Mouse (Mus musculus): Measurements from ENCODE around the gene Disp2. TPM values are rescaled to one million over a fixed set of nuclear protein-coding genes. Genes with fewer than 3 reads are reported as not detected.

Gene Disp2
- polyA plus RNA-seq, 1 experiment from 2014 or later: 87.0 TPM

DNA sequence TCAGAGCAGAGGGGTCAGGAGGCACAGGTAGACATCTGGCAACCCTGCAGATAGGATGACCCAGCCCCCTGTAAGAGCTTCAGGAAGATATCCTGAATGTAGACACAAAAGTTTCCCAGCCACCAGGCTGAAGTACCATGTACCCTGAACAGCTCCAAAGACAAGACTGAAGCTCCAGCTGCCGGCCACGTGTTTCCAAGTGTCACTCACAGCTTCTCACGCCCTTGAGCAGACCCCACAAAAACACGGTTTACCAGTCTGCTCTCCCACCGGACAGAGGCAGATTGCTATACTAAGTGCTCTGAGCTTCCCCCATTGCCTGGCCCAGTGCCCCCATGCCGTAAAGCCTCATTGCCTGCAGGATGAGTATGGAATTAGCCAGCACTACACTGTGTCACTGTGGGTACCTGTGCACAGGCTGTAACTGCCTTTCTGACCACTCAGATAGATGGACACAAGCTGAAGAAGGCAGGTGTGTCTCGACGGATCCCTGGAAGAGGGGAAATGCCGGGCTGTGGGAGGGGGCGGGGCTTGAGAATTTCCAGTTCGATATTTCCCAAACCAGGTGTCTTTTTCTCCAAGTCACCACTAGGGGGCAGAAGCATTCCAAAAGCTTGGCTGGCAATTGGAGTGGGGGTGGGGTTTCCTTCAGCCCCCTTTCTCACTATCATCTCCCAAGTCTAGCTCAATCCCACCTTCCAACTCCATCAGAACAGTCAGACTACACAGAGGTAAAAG, 15.3 kb upstream of the Disp2 start:
- no peak overlapping the region for H3K27ac ChIP-seq (ENCODE audit: low read depth, low read length)
- no peaks in the 10 kb centered on the region for H3K9me3 ChIP-seq (ENCODE audit: control insufficient read depth, low read length)
- peak overlapping the region; percentile 19; the same call in 1 of the 2 replicates for H3K4me2 ChIP-seq (ENCODE audit: low read length)

DNA sequence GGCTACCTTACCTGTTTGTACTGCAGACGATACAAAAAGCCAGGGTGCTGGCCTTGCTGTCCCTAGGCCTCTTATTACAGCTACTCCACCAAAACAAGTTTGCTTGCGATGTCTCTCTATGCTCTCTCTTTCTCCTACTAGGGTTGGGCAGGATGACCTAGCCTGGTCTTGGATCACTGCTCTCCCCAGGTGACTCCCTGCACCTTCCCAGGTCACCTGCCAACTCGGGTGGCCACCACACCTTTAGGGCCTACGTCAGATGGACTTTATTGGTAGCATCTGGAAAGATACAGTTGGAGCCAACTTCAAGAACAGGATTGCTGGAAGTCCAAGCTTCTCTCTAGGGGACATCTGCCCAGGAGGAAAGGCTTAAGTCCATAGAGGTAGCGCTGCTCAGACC, 14.6 kb upstream of the Disp2 start:
- no peak overlapping the region for H3K4me2 ChIP-seq (ENCODE audit: low read length)
- no peak overlapping the region for H3K4me3 ChIP-seq (ENCODE audit: low read length)
- no peaks in the 10 kb centered on the region; the same call in 1 of the 2 replicates for H3K27me3 ChIP-seq (replicated peaks; ENCODE audit: control insufficient read depth, insufficient read depth, low read length)
- H3K9ac ChIP-seq (ENCODE audit: low read depth, low read length): no peak overlapping the region
- WGBS: 86% methylated on average over 5 of the region's 5 CpGs
- no peaks in the 10 kb centered on the region for H3K9me3 ChIP-seq (ENCODE audit: control insufficient read depth, low read length)
- H3K27ac ChIP-seq (ENCODE audit: low read depth, low read length): no peak overlapping the region
- H3K4me1 ChIP-seq (ENCODE audit: control insufficient read depth, insufficient read depth, low read depth, low read length): peaks cover 31% of the 10 kb centered on the region
- H3K36me3 ChIP-seq (ENCODE audit: control insufficient read depth, insufficient read depth, low read length): no peaks in the 10 kb centered on the region
- no peak for ATAC-seq

More for the DNA sequence above, 15.3 kb upstream of the Disp2 start:
- H3K4me3 ChIP-seq (ENCODE audit: low read length): no peak overlapping the region
- ATAC-seq: no peak
- H3K36me3 ChIP-seq (ENCODE audit: control insufficient read depth, insufficient read depth, low read length): no peaks in the 10 kb centered on the region
- 24% methylated on average over 11 of the region's 11 CpGs for WGBS
- peaks cover 31% of the 10 kb centered on the region for H3K4me1 ChIP-seq (ENCODE audit: control insufficient read depth, insufficient read depth, low read depth, low read length)
- H3K27me3 ChIP-seq (replicated peaks; ENCODE audit: control insufficient read depth, insufficient read depth, low read length): no peaks in the 10 kb centered on the region
- no peak overlapping the region for H3K9ac ChIP-seq (ENCODE audit: low read depth, low read length)

DNA sequence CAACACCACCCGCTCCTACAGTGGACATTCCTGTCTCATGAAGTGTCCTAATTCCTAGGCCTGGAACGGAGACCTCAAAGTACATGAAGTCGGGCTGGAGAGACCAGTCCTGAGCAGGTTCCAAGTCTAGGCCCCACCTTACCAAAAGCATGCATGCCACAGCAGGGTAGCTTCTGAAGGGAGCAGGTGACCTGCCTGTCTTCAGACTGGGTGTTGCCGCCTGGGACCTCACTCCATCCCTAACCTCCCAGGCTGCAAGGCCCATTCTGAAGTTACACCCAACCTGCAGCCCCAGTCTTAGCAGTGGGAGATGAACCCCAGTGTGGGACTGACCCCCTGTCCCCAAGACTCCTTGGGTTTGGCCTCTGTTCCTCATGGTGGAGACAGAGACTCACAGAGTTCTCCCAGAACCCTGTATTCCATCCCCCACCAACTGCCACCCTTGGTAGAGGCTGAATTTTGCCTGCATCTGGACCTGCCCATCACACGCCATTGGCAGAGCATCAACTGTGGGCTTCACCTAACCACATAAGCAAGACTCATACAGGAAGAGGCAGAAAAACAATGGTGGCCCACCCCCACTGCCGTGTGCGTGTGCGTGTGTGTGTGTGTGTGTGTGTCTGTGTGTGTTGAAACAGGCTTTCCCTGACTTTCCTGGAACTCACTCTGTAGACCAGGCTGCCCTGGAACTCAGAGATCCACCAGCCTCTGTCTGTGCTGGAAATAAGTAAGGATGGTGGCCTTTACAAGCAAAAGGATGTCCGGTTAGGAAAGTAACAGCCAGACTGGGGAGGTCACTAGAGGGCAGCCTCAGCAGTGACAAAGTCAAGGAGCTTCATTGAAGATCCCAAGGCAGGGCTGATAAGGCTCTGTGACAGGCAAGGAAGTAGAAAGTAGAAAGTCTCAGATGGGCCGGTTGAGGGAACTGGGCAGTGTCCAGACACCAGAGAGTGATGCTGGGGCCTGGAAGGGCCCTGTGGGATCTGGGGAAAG, 13.2 kb upstream of the Disp2 start:
- no peak overlapping the region for H3K4me3 ChIP-seq (ENCODE audit: low read length)
- WGBS: 79% methylated on average over 10 of the region's 10 CpGs
- H3K4me1 ChIP-seq (ENCODE audit: control insufficient read depth, insufficient read depth, low read depth, low read length): peaks cover 17% of the 10 kb centered on the region
- no peak overlapping the region for H3K9ac ChIP-seq (ENCODE audit: low read depth, low read length)
- H3K27ac ChIP-seq (ENCODE audit: low read depth, low read length): no peak overlapping the region
- H3K4me2 ChIP-seq (ENCODE audit: low read length): no peak overlapping the region
- H3K27me3 ChIP-seq (replicated peaks; ENCODE audit: control insufficient read depth, insufficient read depth, low read length): no peaks in the 10 kb centered on the region; the same call in 1 of the 2 replicates
- no peak for ATAC-seq
- no peaks in the 10 kb centered on the region for H3K9me3 ChIP-seq (ENCODE audit: control insufficient read depth, low read length)
- no peaks in the 10 kb centered on the region for H3K36me3 ChIP-seq (ENCODE audit: control insufficient read depth, insufficient read depth, low read length)

DNA sequence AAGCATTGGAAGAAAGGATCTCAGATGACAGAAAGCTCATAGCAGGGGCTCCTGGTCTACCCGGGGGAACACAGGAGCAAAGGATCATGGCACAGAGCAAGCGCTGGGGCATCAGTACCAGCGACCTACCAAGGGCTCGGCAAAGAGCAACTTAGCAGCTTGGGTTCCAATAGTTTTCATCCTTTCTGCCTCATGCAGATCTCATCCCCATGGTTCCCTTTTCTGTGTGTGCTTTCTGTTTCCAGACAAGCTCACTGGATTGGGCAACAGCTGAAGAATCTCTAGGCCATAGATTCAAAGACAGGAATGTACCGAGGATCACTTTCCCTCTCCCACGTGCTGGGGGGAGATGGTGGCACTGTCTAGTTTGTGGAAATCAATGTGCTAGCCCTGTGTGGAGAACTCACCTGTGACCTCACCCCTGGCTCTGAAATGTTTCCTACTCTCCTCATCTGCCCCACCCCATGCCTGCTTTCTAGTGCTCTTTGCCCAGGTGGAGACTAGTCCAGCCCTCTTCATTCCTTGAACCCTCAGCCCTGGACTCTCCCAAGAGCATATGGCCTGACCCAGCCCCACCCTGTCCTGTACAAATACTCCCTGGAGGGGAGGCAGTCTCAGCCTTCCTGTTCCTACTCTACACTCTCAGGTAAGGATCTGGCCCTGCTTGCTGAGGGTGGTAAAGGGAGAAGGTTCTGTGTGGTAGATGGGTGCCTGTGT, 7.2 kb upstream of the Disp2 start, which contains the start of gene Phgr1:
Gene Phgr1, plus strand, starts transcription at position 612 of the 717 bp plus-strand sequence.
- Histone ChIP-seq H3K27me3 (replicated peaks; ENCODE audit: control insufficient read depth, insufficient read depth, low read length) (no peaks in the 10 kb centered on the region; the same call in 1 of the 2 replicates), H3K9me3 (ENCODE audit: control insufficient read depth, low read length) (no peaks in the 10 kb centered on the region), H3K4me1 (ENCODE audit: control insufficient read depth, insufficient read depth, low read depth, low read length) (peaks cover 6% of the 10 kb centered on the region), H3K4me3 (ENCODE audit: low read length) (no peak within 1 kb of the TSS), H3K36me3 (ENCODE audit: control insufficient read depth, insufficient read depth, low read length) (no peaks in the 10 kb centered on the region), H3K4me2 (ENCODE audit: low read length) (no peak within 1 kb of the TSS), H3K9ac (ENCODE audit: low read depth, low read length) (no peak within 1 kb of the TSS), H3K27ac (ENCODE audit: low read depth, low read length) (no peak within 1 kb of the TSS)
- no peak for ATAC-seq
- 87% methylated on average over 6 of the region's 6 CpGs for WGBS

DNA sequence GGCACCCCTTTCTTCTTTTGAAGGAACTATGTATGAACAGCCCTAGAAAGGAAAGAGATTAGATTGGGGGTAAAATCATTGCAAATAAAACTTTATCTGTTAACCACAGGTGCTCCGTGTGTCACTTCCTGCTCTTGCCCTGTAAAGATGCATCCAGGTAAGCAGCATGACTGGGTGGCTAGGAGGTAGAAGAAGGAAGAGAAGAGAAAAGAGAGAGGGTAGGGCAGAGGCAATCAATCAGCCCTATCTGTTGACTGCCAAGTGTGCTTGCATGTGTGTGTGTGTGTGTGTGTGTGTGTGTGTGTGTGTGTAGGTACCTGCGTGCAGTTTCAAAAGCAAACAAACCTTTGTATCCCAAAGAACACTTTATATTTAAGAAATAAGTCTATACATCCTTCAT, 5.0 kb upstream of the Disp2 start:
- Histone ChIP-seq H3K4me1 (ENCODE audit: control insufficient read depth, insufficient read depth, low read depth, low read length) (peaks cover 12% of the 10 kb centered on the region), H3K4me2 (ENCODE audit: low read length) (no peak overlapping the region), H3K36me3 (ENCODE audit: control insufficient read depth, insufficient read depth, low read length) (no peaks in the 10 kb centered on the region), H3K9me3 (ENCODE audit: control insufficient read depth, low read length) (no peaks in the 10 kb centered on the region), H3K27me3 (replicated peaks; ENCODE audit: control insufficient read depth, insufficient read depth, low read length) (no peaks in the 10 kb centered on the region; the same call in 1 of the 2 replicates), H3K27ac (ENCODE audit: low read depth, low read length) (no peak overlapping the region), H3K4me3 (ENCODE audit: low read length) (no peak overlapping the region), H3K9ac (ENCODE audit: low read depth, low read length) (no peak overlapping the region)
- ATAC-seq: no peak
- 97% methylated on average over 2 of the region's 2 CpGs for WGBS

DNA sequence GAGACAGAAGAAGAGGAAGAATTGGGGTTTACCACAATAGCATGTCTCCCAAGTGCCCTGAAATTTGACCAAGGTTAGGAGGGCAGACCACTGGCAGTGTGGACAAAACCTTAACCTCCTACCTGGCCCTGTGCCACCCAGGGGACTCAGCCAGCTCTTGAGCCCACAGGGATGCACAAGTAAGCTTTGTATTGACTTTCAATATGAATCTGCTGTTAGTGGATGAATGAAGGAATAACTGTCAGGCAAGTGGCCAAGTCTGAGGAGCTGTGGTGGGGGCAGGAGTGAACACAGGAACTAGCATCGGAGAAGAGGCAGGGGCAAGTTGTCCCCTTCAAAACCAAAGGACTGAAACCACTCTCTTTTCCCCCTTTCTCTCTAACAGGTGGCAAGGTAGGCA, 4.1 kb upstream of the Disp2 start:
- Histone ChIP-seq H3K9me3 (ENCODE audit: control insufficient read depth, low read length) (no peaks in the 10 kb centered on the region), H3K4me2 (ENCODE audit: low read length) (no peak overlapping the region), H3K9ac (ENCODE audit: low read depth, low read length) (no peak overlapping the region), H3K36me3 (ENCODE audit: control insufficient read depth, insufficient read depth, low read length) (no peaks in the 10 kb centered on the region), H3K27me3 (replicated peaks; ENCODE audit: control insufficient read depth, insufficient read depth, low read length) (no peaks in the 10 kb centered on the region), H3K27ac (ENCODE audit: low read depth, low read length) (no peak overlapping the region), H3K4me3 (ENCODE audit: low read length) (no peak overlapping the region), H3K4me1 (ENCODE audit: control insufficient read depth, insufficient read depth, low read depth, low read length) (peaks cover 12% of the 10 kb centered on the region)
- WGBS: 48% methylated on average over 1 of the region's 1 CpGs
- no peak for ATAC-seq

DNA sequence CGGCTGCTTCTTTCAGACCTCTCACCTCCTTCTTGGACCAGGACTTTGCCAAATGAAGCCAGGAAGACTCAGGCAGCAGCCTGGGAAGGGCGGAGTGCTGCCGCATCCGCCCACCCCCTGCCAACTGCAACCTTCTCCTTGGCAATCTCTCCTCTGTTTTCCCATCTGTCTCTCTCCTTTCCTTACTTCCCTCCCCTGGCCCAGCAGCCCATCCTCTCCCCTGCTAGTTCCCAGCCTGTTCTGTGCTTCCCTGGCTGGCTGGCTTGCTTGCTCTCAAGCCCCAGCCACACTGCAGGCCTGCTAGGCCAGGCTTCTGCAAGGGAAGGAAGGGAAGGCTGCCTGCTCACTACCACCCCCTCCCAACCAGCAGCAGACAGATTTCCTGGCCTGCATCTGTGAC, 3.7 kb upstream of the Disp2 start:
- peaks cover 15% of the 10 kb centered on the region for H3K4me1 ChIP-seq (ENCODE audit: control insufficient read depth, insufficient read depth, low read depth, low read length)
- no peak overlapping the region for H3K4me2 ChIP-seq (ENCODE audit: low read length)
- no peaks in the 10 kb centered on the region for H3K27me3 ChIP-seq (replicated peaks; ENCODE audit: control insufficient read depth, insufficient read depth, low read length)
- H3K36me3 ChIP-seq (ENCODE audit: control insufficient read depth, insufficient read depth, low read length): no peaks in the 10 kb centered on the region
- no peaks in the 10 kb centered on the region for H3K9me3 ChIP-seq (ENCODE audit: control insufficient read depth, low read length)
- 65% methylated on average over 3 of the region's 4 CpGs for WGBS
- peak overlapping the region; percentile 68; the same call in 1 of the 2 replicates for H3K27ac ChIP-seq (ENCODE audit: low read depth, low read length)
- no peak overlapping the region for H3K9ac ChIP-seq (ENCODE audit: low read depth, low read length)
- no peak overlapping the region for H3K4me3 ChIP-seq (ENCODE audit: low read length)
- peak; percentile 15; the same call in 1 of the 2 replicates for ATAC-seq

DNA sequence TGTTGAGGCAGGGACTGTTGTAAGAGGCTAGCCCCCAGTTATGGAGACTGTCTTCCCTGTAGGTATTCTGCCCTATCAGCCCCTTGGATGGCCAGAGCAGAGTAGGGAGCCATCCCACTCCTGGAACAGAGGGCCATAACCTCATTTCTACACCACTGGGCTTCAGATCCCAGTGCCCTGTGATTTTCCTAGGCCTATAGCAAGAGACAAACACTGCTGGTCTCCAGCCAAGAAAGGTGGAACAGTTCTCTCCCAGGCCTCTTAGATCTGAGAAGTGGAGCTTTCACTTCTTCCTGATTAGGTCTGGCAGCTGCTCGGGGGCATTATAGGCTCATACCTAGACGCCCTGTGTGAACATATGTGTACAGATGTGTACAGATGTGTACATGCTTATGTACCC, 3.2 kb upstream of the Disp2 start:
- no peaks in the 10 kb centered on the region for H3K36me3 ChIP-seq (ENCODE audit: control insufficient read depth, insufficient read depth, low read length)
- no peaks in the 10 kb centered on the region for H3K27me3 ChIP-seq (replicated peaks; ENCODE audit: control insufficient read depth, insufficient read depth, low read length)
- 83% methylated on average over 2 of the region's 2 CpGs for WGBS
- H3K9me3 ChIP-seq (ENCODE audit: control insufficient read depth, low read length): no peaks in the 10 kb centered on the region
- H3K4me1 ChIP-seq (ENCODE audit: control insufficient read depth, insufficient read depth, low read depth, low read length): peaks cover 18% of the 10 kb centered on the region
- ATAC-seq: no peak
- H3K4me3 ChIP-seq (ENCODE audit: low read length): no peak overlapping the region
- no peak overlapping the region for H3K9ac ChIP-seq (ENCODE audit: low read depth, low read length)
- H3K4me2 ChIP-seq (ENCODE audit: low read length): no peak overlapping the region
- H3K27ac ChIP-seq (ENCODE audit: low read depth, low read length): peak overlapping the region; percentile 68; the same call in 1 of the 2 replicates
